Mouse (Mus musculus): ENCODE results near the gene Olfr223. TPM values are rescaled to one million over a fixed set of nuclear protein-coding genes. Genes with fewer than 3 reads are reported as not detected.

The Olfr223 gene
- polyA plus RNA-seq, 1 experiment from 2014 or later = not detected

- Histone ChIP-seq H3K9ac (replicated peaks) (no peak overlapping the region), H3K27ac (no peak overlapping the region), H3K27me3 (no peaks in the 10 kb centered on the region), H3K4me2 (replicated peaks) (no peak overlapping the region), H3K9me3 (no peaks in the 10 kb centered on the region), H3K4me3 (replicated peaks) (no peak overlapping the region), H3K36me3 (no peaks in the 10 kb centered on the region), H3K4me1 (replicated peaks) (no peaks in the 10 kb centered on the region)
- whole genome bisulfite sequencing = 80% methylated on average over 3 of the region's 3 CpGs
- ATAC-seq = no peak
These were observed 53.0 kb downstream of the Olfr223 start for GRCm38 (mm10) chr11:59540123-59540522.

Other genes starting within 250 kb of the Olfr223 start
- gene Prss38, start 217.6 kb downstream of the Olfr223 start, polyA plus RNA-seq (2015; fragmentation: Nextera tagmentation; extraction: Ambion mirVana) = not detected in 2 replicates
- gene Jmjd4, start 143.2 kb downstream of the Olfr223 start, polyA plus RNA-seq (2015; fragmentation: Nextera tagmentation; extraction: Ambion mirVana) = 14.3 TPM in 2 replicates
- gene Snap47, start 142.1 kb downstream of the Olfr223 start, polyA plus RNA-seq (2015; fragmentation: Nextera tagmentation; extraction: Ambion mirVana) = 352 and 380 TPM in 2 replicates
- 14.7 and 15.0 TPM in 2 replicates for gene Zfp867, start 120.8 kb downstream of the Olfr223 start, polyA plus RNA-seq (2015; fragmentation: Nextera tagmentation; extraction: Ambion mirVana)
- gene Zkscan17, start 66.5 kb downstream of the Olfr223 start, polyA plus RNA-seq (2015; fragmentation: Nextera tagmentation; extraction: Ambion mirVana) = 17.6 and 18.2 TPM in 2 replicates
- gene Nlrp3, start 51.7 kb downstream of the Olfr223 start, polyA plus RNA-seq (2015; fragmentation: Nextera tagmentation; extraction: Ambion mirVana) = 0.04 and 0.21 TPM in 2 replicates
- not detected in 2 replicates for gene Olfr222, start 17.1 kb downstream of the Olfr223 start, polyA plus RNA-seq (2015; fragmentation: Nextera tagmentation; extraction: Ambion mirVana)
- 37.1 and 39.3 TPM in 2 replicates for gene Mprip, start 68.0 kb upstream of the Olfr223 start, polyA plus RNA-seq (2015; fragmentation: Nextera tagmentation; extraction: Ambion mirVana)
- 2.4 and 2.7 TPM in 2 replicates for gene Pld6, start 194.4 kb upstream of the Olfr223 start, polyA plus RNA-seq (2015; fragmentation: Nextera tagmentation; extraction: Ambion mirVana)
- 38.4 and 41.7 TPM in 2 replicates for gene Flcn, start 216.7 kb upstream of the Olfr223 start, polyA plus RNA-seq (2015; fragmentation: Nextera tagmentation; extraction: Ambion mirVana)
- 58.6 and 60.5 TPM in 2 replicates for gene Nt5m, start 246.2 kb upstream of the Olfr223 start, polyA plus RNA-seq (2015; fragmentation: Nextera tagmentation; extraction: Ambion mirVana)
- 218 and 223 TPM in 2 replicates for gene Cops3, start 246.5 kb upstream of the Olfr223 start, polyA plus RNA-seq (2015; fragmentation: Nextera tagmentation; extraction: Ambion mirVana)